Mouse (Mus musculus): ENCODE measurements around the gene Dll3. TPM values are rescaled to one million over a fixed set of nuclear protein-coding genes. Genes with fewer than 3 reads are reported as not detected.

Dll3 gene
- total and polyA plus RNA-seq, 3 experiments: not detected

GRCm38 (mm10) chr7:28318036-28318435 is 16.0 kb upstream of the Dll3 start:
- Histone ChIP-seq H3K79me2 (replicated peaks; ENCODE audit: control insufficient read depth, insufficient read depth, low read length) (no peaks in the 10 kb centered on the region), H3K27me3 (ENCODE audit: control insufficient read depth, insufficient read depth, low read length) (no peaks in the 10 kb centered on the region), H3K36me3 (ENCODE audit: control insufficient read depth, insufficient read depth, low read length) (no peaks in the 10 kb centered on the region), H3K9ac (ENCODE audit: low read depth, low read length) (no peak overlapping the region), H3K27ac (no peak overlapping the region), H3K4me3 (no peak overlapping the region), H3K4me1 (ENCODE audit: control insufficient read depth, insufficient read depth, low read length) (no peaks in the 10 kb centered on the region)
- WGBS: 78% methylated on average over 3 of the region's 3 CpGs
- intact Hi-C loops (cut with DNase I): no loop called here
- no peak for TF ChIP-seq EP300 (IDR thresholded peaks at IDR 0.05; ENCODE audit: insufficient read depth, low read depth, low read length)
- no peak for TF ChIP-seq POLR2A (IDR thresholded peaks at IDR 0.05; ENCODE audit: insufficient read depth, low read depth, low read length)
- TF ChIP-seq CTCF (IDR thresholded peaks at IDR 0.05): no peak
- DNase-seq: no peak

- H3K36me3 ChIP-seq (ENCODE audit: control insufficient read depth, insufficient read depth, low read length): no peaks in the 10 kb centered on the region
These were observed 10.0 kb upstream of the Dll3 start, which contains the start of gene Timm50 for GRCm38 (mm10) chr7:28311926-28312543. Timm50 (minus strand) TSS chr7:28312072.

GRCm38 (mm10) chr7:28311151-28311925 is 9.3 kb upstream of the Dll3 start:
- Histone ChIP-seq H3K4me3 (peak overlapping the region; percentile 95), H3K36me3 (ENCODE audit: control insufficient read depth, insufficient read depth, low read length) (no peaks in the 10 kb centered on the region), H3K27ac (peak overlapping the region; percentile 82), H3K79me2 (replicated peaks; ENCODE audit: control insufficient read depth, insufficient read depth, low read length) (no peaks in the 10 kb centered on the region), H3K27me3 (ENCODE audit: control insufficient read depth, insufficient read depth, low read length) (no peaks in the 10 kb centered on the region), H3K4me1 (ENCODE audit: control insufficient read depth, insufficient read depth, low read length) (peaks cover 4% of the 10 kb centered on the region), H3K9ac (ENCODE audit: low read depth, low read length) (peak overlapping the region; percentile 77)
- intact Hi-C loops (cut with DNase I): no loop called here
- no peak for DNase-seq
- WGBS: 4% methylated on average over 35 of the region's 35 CpGs
- TF ChIP-seq CTCF (IDR thresholded peaks at IDR 0.05) (no peak), POLR2A (IDR thresholded peaks at IDR 0.05; ENCODE audit: insufficient read depth, low read depth, low read length) (no peak), EP300 (IDR thresholded peaks at IDR 0.05; ENCODE audit: insufficient read depth, low read depth, low read length) (no peak)

More at GRCm38 (mm10) chr7:28311926-28312543, 10.0 kb upstream of the Dll3 start, which contains the start of gene Timm50:
- peak; percentile 68 for TF ChIP-seq POLR2A (IDR thresholded peaks at IDR 0.05; ENCODE audit: insufficient read depth, low read depth, low read length)
- no peak; the same call in 1 of the 2 replicates for TF ChIP-seq CTCF (IDR thresholded peaks at IDR 0.05)
- peak; percentile 78; the same call in 1 of the 2 replicates for TF ChIP-seq EP300 (IDR thresholded peaks at IDR 0.05; ENCODE audit: insufficient read depth, low read depth, low read length)
- H3K4me3 ChIP-seq: peak within 1 kb of the TSS; percentile 95
- DNase-seq: peak; percentile 98 to 99
- H3K27ac ChIP-seq: peak within 1 kb of the TSS; percentile 82
- H3K79me2 ChIP-seq (replicated peaks; ENCODE audit: control insufficient read depth, insufficient read depth, low read length): no peaks in the 10 kb centered on the region
- H3K9ac ChIP-seq (ENCODE audit: low read depth, low read length): peak within 1 kb of the TSS; percentile 77
- H3K27me3 ChIP-seq (ENCODE audit: control insufficient read depth, insufficient read depth, low read length): no peaks in the 10 kb centered on the region
- intact Hi-C loops (cut with DNase I): loop anchor here (1.0 to 2.0 kb wide), 2 partner anchors 26 to 33 kb away; partner anchors contain the start of gene Supt5
- H3K4me1 ChIP-seq (ENCODE audit: control insufficient read depth, insufficient read depth, low read length): peaks cover 4% of the 10 kb centered on the region
- WGBS: under 1% methylated on average over 45 of the region's 45 CpGs

- no peaks in the 10 kb centered on the region for H3K79me2 ChIP-seq (replicated peaks; ENCODE audit: control insufficient read depth, insufficient read depth, low read length)
- 72% methylated on average over 9 of the region's 9 CpGs for WGBS
- H3K9ac ChIP-seq (ENCODE audit: low read depth, low read length): no peak overlapping the region
- TF ChIP-seq CTCF (IDR thresholded peaks at IDR 0.05) (no peak), POLR2A (IDR thresholded peaks at IDR 0.05; ENCODE audit: insufficient read depth, low read depth, low read length) (no peak), EP300 (IDR thresholded peaks at IDR 0.05; ENCODE audit: insufficient read depth, low read depth, low read length) (no peak)
- no peak for DNase-seq
- intact Hi-C loops (cut with DNase I): no loop called here
- H3K4me3 ChIP-seq: no peak overlapping the region
- H3K27me3 ChIP-seq (ENCODE audit: control insufficient read depth, insufficient read depth, low read length): no peaks in the 10 kb centered on the region
- H3K27ac ChIP-seq: no peak overlapping the region
- no peaks in the 10 kb centered on the region for H3K36me3 ChIP-seq (ENCODE audit: control insufficient read depth, insufficient read depth, low read length)
- H3K4me1 ChIP-seq (ENCODE audit: control insufficient read depth, insufficient read depth, low read length): peaks cover 4% of the 10 kb centered on the region
These were observed 7.7 kb upstream of the Dll3 start for GRCm38 (mm10) chr7:28309737-28310136.

GRCm38 (mm10) chr7:28306216-28306615 is 4.2 kb upstream of the Dll3 start:
- Histone ChIP-seq H3K4me1 (ENCODE audit: control insufficient read depth, insufficient read depth, low read length) (peaks cover 2% of the 10 kb centered on the region), H3K4me3 (no peak overlapping the region), H3K9ac (ENCODE audit: low read depth, low read length) (no peak overlapping the region), H3K27me3 (ENCODE audit: control insufficient read depth, insufficient read depth, low read length) (peaks cover 3% of the 10 kb centered on the region; the same call in 1 of the 2 replicates), H3K79me2 (replicated peaks; ENCODE audit: control insufficient read depth, insufficient read depth, low read length) (no peaks in the 10 kb centered on the region), H3K27ac (no peak overlapping the region), H3K36me3 (ENCODE audit: control insufficient read depth, insufficient read depth, low read length) (no peaks in the 10 kb centered on the region)
- WGBS: 92% methylated on average over 8 of the region's 8 CpGs
- intact Hi-C loops (cut with DNase I): no loop called here
- TF ChIP-seq EP300 (IDR thresholded peaks at IDR 0.05; ENCODE audit: insufficient read depth, low read depth, low read length) (no peak), POLR2A (IDR thresholded peaks at IDR 0.05; ENCODE audit: insufficient read depth, low read depth, low read length) (no peak), CTCF (IDR thresholded peaks at IDR 0.05) (no peak)
- no peak for DNase-seq
